Mouse (Mus musculus) gonadal fat pad, adult 2 months (tissue): ENCODE results near the gene Tex2. TPM values are rescaled to one million over a fixed set of nuclear protein-coding genes. Genes with fewer than 3 reads are reported as not detected.

Experiments
- DNase-seq: peaks from one replicate; pipeline ENCODE4 v3.0.0-alpha.2; 2012; ENCODE audit warnings: low read depth
- polyA plus RNA-seq: library from polyadenylated mRNA; depleted of rRNA; stranded (reverse); fragments of >200 nt; gene quantifications from 2 replicates; pipeline ENCODE4 v1.2.3, GENCODE M21; 2012

The Tex2 gene
- polyA plus RNA-seq, 1 experiment = 26.6 TPM

DNA sequence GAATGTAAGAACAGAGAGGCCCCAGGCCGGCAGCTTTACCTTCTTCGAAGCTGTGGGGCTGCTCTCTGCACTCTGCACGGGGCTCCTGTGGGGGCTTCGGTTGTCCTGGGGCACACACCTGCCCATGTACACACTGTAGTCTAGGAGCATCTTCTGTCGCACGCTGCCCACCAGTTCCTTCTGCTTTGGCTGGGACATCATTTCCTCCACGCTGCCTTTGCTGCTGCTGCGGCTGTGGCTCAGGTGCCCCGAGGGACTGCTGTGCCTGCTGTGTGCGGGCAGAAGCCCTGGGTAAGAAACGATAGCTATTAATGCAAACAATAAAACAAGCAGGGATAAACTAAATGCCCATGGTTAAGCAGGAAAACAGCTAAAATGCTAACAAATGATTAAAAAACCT lies 69.1 kb downstream of the Tex2 start:
- DNase-seq = no peak

DNA sequence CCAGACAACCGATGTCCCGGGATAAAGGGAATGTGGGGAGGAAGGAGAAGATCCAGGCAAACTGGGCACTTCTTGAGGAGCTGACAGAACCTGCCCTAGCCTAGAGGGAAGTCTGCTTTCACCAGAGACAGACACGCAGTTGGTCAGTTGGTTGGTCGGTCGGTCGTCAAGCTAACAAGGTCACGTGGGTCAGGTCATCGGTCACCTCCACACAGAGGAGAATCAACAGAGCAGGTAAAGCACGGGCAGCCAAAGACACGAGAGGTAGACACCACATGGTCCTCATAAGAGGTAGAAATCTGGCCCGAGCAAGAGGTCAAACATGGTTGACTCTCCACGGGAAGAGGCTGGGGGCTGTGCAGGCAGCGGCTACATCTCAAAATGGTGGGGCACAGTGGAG lies 70.2 kb downstream of the Tex2 start:
- no peak for DNase-seq

DNA sequence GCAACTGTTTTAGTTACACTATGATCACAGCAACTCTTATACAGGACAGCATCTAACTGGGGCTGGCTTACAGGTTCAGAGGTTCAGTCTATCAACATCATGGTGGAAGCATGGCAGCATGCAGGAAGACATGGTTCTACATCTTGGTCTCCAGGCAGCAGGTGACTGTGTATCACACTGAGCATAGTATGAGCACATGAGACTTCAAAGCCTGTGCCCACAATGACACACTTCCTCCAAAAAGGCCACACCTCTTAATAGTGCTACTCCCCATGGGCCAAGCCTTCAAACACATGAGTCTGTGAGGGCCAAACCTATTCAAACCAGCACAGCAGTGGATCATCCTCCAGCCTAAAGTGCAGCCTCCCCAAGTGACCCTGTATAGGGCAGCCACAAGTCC lies 70.8 kb downstream of the Tex2 start:
- no peak for DNase-seq

- no peak for DNase-seq
Observed at GRCm38 (mm10) chr11:106540506-106541268, 72.5 kb downstream of the Tex2 start.

DNA sequence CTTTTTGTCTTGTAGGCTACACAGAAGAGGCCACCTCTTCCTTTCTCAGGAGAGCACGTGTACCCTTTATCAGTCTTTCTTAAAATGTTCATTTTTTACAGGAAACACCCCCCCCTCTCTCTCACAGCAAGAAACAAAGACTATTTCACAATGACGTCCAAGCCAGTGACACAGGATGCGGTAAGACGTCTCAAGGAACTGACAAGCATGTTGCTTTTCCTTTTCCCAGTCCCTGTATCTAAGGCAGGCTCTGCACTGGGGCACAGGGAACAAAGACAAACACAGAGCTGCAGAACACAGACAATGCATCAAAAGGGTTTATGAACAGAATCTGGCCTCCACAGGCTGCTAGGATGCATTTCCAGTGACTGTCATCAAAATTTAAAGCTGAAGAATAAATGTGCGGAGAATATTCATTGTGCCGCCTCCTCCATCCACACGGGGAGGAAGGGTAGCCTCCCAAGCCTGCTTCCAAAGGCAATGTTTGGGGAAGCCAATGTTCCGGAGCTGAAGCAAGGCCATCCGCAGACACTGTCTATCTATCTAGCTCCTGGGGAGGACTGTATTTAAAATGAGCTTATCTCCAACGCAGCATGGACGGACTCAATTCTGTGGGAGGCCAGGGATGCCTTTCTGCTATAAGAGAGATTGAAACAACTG lies 76.8 kb downstream of the Tex2 start:
- no peak for DNase-seq

- DNase-seq = no peak
Observed at GRCm38 (mm10) chr11:106535660-106536252, 77.5 kb downstream of the Tex2 start.

DNA sequence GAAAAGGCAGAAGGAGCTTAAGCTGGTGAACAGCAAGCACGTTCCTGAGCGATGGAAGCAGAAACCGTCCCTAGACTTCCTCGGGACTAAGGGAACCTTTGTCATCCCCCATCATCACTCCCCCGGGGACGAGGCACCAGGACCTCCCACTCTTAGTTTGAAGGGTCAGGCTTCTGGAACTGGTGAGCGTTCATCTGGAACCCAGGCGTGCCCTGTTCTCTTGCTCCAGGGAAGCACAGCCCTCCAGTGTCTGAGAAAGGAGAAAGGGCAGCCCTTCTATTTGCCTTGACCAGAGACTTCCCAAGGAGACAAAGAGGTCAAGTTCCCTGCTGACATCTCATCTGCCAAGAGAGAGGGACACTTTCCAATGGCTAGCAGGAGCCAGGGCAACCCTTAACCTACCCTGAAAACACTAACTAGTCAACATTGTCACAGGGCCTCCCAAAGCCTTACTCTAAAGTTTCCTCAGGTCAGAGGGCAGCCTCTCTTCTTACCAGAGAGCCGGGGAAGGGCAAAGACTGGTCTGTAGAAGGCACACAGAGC lies 80.9 kb downstream of the Tex2 start:
- DNase-seq = no peak

- DNase-seq = no peak
Observed at GRCm38 (mm10) chr11:106529786-106530185, 83.4 kb downstream of the Tex2 start.

GRCm38 (mm10) chr11:106529113-106529512 lies 84.1 kb downstream of the Tex2 start:
- DNase-seq = no peak

DNA sequence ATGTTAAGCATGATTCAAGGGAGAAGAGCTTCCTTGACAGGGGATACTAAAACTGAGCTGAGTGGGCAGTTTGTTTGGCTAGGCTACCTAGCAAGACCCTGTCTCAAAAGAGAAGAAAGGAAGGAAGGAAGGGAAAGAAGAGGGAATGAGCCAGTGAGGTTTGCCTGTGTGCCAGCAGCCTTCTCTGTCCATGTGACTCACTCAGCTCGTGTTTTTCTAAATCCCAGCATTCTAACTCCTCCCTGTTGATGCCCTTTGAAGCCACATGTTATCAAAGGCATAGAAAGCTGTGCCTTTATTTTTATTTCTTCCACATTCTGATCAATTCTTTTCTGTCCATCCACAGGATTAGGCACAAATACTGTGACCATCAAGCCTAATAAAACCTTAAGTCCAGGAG lies 85.3 kb downstream of the Tex2 start:
- no peak for DNase-seq

GRCm38 (mm10) chr11:106527147-106527821 lies 85.9 kb downstream of the Tex2 start:
- DNase-seq = no peak

GRCm38 (mm10) chr11:106522538-106522937 lies 90.7 kb downstream of the Tex2 start:
- DNase-seq = no peak

DNA sequence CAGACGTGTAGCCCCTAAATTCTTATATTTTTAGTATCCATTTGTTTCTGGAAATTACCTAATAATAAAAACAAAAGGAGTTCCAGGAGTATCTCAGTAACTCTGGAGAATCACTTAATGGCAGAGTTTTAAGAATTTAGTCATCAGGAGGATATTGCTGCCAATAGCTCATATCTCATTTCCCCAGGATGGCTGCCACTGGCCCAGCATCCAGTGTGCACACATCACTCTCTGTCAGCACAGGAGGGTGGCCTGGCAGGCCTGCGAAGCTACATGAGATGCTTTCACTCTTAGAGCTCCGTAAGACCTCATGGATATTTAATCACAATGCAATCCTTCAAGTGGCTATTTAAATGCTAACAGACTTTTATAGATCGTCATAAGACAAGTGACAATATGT lies 91.6 kb downstream of the Tex2 start:
- no peak for DNase-seq

GRCm38 (mm10) chr11:106520404-106520803 lies 92.8 kb downstream of the Tex2 start:
- DNase-seq = no peak

- DNase-seq = no peak
Observed at GRCm38 (mm10) chr11:106519519-106519918, 93.7 kb downstream of the Tex2 start.

DNA sequence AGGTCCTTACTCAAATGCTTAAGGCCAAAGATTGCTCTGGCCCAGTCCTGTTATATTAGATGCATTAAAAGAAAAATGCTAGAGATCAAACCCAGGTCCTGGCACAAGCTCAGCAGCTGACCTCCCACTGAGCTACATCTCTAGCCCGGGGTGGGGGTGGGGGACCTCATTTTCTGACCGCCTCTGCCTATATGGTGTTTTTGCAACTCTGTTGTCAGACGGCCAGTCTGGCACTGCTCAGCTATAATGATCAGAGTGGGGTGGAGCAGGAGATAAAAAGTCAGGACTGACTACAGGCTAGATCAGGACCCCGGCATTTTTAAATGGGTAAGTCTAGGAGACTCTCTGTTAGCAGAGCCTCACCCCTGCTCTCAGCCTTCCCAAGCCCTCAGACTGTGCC lies 94.8 kb downstream of the Tex2 start:
- DNase-seq = no peak

GRCm38 (mm10) chr11:106515079-106515745 lies 98.0 kb downstream of the Tex2 start:
- no peak for DNase-seq

DNA sequence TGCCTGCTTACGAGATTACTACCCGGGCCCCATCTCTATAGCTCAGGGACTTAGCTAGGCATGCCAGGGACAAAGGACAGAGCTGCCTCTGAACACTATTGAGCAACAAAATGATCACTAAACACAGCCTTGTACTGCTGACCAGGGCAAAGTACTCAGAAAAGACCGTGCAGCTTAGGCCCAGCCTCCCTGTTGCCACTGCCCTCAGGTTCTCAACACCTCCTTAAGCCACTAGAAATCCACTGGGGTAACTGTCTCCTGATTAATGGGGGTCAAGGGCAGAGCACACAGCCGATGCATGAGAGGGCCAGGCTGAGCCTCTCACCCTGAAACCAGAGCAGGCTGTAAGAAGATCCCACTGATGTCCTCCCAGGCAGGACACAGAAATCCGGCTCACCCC lies 98.8 kb downstream of the Tex2 start:
- DNase-seq = no peak

DNA sequence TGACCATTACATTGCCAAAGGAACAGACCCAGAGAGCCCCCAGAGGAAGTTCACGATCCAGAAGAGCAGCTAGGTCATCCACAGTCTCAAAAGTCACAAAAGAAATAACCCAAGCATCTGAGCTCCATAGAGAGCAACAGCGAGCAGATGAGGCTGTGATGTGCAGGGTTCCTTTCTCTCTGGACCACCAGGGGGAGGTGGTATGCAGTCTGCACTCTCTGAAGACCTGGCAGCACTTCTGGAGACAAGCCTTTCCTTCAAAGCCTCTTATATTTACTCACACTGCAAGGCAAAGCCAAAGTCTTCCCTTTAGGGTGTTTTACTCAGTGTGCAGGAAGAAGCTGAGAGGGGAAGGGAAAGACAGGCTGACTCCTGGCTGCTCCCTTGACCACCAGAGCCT lies 100.1 kb downstream of the Tex2 start:
- DNase-seq = no peak

DNA sequence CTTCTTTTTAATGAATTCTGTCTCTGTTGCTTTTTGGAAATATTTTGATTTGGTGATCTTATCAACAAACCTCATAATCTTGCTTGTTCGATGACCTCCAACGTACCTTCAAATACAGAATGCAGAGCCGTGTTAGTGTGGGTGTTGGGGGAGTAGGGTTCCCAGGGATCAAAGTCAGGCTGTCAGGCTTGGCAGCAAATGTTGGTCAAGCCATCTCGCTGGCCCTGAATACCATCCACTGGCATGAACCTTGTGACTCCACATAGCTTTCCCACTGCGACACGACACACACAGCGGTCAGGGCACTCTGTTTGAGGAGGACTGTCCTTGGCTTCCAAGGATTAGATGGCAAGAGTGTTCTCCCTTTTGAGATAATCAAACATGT lies 101.2 kb downstream of the Tex2 start:
- DNase-seq = no peak

- DNase-seq = no peak
Observed at GRCm38 (mm10) chr11:106511236-106512005, 101.8 kb downstream of the Tex2 start.
